Mouse (Mus musculus): ENCODE data around the gene Pou3f3.

GRCm38 (mm10) chr1:42711456-42712310 lies 16.1 kb downstream of the Pou3f3 start:
- TF ChIP-seq GATA1 (IDR thresholded peaks at IDR 0.05; ENCODE audit: low read length) = no peak
- no peak for TF ChIP-seq TAL1 (IDR thresholded peaks at IDR 0.05; ENCODE audit: low read length)
